Mouse (Mus musculus): ENCODE measurements around the gene Slamf6. TPM values are rescaled to one million over a fixed set of nuclear protein-coding genes. Genes with fewer than 3 reads are reported as not detected.

Slamf6 gene
- polyA plus RNA-seq, 2 experiments, result 0.17 to 0.93 TPM

DNA sequence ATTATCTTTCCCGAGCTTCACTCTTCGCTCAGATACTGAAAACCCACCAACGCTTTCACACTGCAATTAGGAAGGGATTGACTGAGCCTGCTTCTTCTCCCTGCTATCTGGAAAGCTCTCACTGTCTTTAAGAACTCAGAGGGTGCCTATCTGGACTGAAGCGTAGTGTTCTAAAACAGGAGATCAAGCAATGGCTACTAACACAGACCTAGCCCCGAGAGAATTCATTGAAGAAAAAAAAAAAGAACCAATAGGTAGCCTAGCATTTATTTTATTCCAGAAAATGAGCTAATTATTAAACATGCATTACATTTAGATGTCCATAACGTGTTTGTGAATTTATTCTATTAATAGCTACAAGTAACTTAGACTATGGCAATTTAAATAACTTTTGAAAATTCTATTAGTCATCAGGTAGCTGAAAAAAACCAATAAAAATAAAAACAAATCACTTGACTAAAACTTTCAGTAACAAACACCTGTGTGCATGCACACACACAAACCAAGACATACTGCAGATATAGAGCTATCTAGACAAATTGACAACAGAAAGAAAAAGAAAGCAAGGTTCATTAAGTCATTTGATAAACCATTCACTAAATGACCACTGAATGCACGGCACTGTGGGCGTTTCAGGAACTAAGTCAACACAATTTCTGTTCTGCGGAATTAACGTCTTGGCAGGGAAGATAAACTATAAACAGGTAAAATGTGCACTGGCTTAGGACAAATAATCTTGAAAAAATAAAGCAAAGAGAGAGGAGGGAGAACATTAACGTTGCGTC lies 1.0 kb downstream of the Slamf6 start:
- no peaks in the 10 kb centered on the region for H3K9me3 ChIP-seq (ENCODE audit: control insufficient read depth, low read length)
- H3K4me1 ChIP-seq (replicated peaks; ENCODE audit: control insufficient read depth in 2 of 2, insufficient read depth in 2 of 2, low read length in 1 of 2), result no peaks in the 10 kb centered on the region; a peak in 1 of 4 replicates
- H3K4me3 ChIP-seq (ENCODE audit: insufficient read depth in 1 of 2, low read depth in 2 of 2, low read length in 2 of 2), result no peak overlapping the region
- no peak overlapping the region for H3K27ac ChIP-seq
- no peaks in the 10 kb centered on the region for H3K27me3 ChIP-seq (ENCODE audit: control insufficient read depth, insufficient read depth, low read length)
- H3K9ac ChIP-seq (replicated peaks), result no peak overlapping the region
- H3K36me3 ChIP-seq (replicated peaks; ENCODE audit: control insufficient read depth, insufficient read depth, low read depth), result no peaks in the 10 kb centered on the region
- H3K4me2 ChIP-seq (ENCODE audit: low read depth), result no peak overlapping the region
- TF ChIP-seq CTCF (IDR thresholded peaks at IDR 0.05; ENCODE audit: low read depth) (no peak), EP300 (IDR thresholded peaks at IDR 0.05; ENCODE audit: low read depth) (no peak)
- no peak for ATAC-seq (ENCODE audit: insufficient read depth)
- DNase-seq (ENCODE audit: low read depth in 3 of 3, low spot score in 3 of 3), result no peak
- WGBS (ENCODE audit: insufficient replicate concordance), result 52% methylated on average over 12 of the region's 12 CpGs

DNA sequence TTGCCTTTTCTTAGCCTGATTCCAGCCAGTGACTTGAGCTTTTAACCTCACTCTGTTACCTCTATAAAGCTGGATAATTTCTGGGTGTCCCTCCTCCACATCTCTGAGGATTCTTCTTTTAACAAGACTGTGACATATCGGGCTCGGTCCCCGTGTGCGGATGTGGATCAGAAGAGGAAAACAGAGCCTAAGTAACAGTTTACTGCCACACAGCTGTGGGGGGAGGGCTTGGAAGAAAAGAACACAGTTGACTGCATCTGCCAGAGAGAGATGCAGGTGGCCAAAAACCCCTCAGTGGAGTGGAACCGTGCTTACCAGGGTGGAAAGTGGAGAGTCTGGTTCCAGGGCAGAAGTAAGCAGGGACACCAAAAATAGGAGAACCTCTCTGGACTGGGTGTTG lies 1.9 kb downstream of the Slamf6 start:
- TF ChIP-seq CTCF (IDR thresholded peaks at IDR 0.05; ENCODE audit: low read depth) (no peak), EP300 (IDR thresholded peaks at IDR 0.05; ENCODE audit: low read depth) (no peak)
- Histone ChIP-seq H3K4me3 (ENCODE audit: insufficient read depth in 1 of 2, low read depth in 2 of 2, low read length in 2 of 2) (no peak overlapping the region), H3K4me2 (ENCODE audit: low read depth) (no peak overlapping the region), H3K27ac (no peak overlapping the region), H3K4me1 (replicated peaks; ENCODE audit: control insufficient read depth in 2 of 2, insufficient read depth in 2 of 2, low read length in 1 of 2) (no peaks in the 10 kb centered on the region; a peak in 1 of 4 replicates), H3K36me3 (replicated peaks; ENCODE audit: control insufficient read depth, insufficient read depth, low read depth) (no peaks in the 10 kb centered on the region), H3K9me3 (ENCODE audit: control insufficient read depth, low read length) (no peaks in the 10 kb centered on the region), H3K9ac (replicated peaks) (no peak overlapping the region), H3K27me3 (ENCODE audit: control insufficient read depth, insufficient read depth, low read length) (no peaks in the 10 kb centered on the region)
- no peak for ATAC-seq (ENCODE audit: insufficient read depth)
- 72% methylated on average over 5 of the region's 5 CpGs for WGBS (ENCODE audit: insufficient replicate concordance)
- no peak for DNase-seq (ENCODE audit: low read depth in 3 of 3, low spot score in 3 of 3)

DNA sequence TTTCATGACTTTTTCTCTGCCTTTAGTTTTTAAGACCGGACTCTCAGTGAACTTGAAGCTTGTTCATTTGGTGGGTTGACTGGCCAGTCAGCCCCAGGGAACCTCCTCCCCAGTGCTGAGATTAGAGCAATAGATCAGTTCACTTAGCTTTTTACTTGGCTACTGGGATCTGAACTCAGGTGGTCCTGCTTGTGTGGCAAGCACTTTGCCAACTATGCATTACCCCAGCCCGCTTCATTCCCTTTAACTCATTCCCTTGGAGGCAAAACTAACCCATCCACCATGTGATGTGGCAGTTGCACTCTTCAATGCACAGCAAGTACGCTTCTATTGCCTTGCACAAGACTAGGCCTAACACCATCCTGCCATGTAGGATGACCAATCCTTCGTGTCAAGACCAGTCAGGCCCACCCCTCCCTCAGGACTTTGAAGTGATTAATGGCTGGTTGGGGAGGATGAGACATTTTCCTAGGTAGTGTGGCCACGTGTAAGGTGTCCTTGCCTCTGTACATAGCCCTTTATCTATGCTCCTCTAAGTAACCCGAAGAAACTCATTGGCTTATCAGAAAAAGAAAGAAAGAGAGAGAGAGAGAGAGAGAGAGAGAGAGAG lies 2.7 kb downstream of the Slamf6 start:
- Histone ChIP-seq H3K27ac (no peak overlapping the region), H3K9ac (replicated peaks) (no peak overlapping the region), H3K9me3 (ENCODE audit: control insufficient read depth, low read length) (no peaks in the 10 kb centered on the region), H3K27me3 (ENCODE audit: control insufficient read depth, insufficient read depth, low read length) (no peaks in the 10 kb centered on the region), H3K4me3 (ENCODE audit: insufficient read depth in 1 of 2, low read depth in 2 of 2, low read length in 2 of 2) (no peak overlapping the region), H3K36me3 (replicated peaks; ENCODE audit: control insufficient read depth, insufficient read depth, low read depth) (no peaks in the 10 kb centered on the region), H3K4me1 (replicated peaks; ENCODE audit: control insufficient read depth in 2 of 2, insufficient read depth in 2 of 2, low read length in 1 of 2) (no peaks in the 10 kb centered on the region; a peak in 1 of 4 replicates), H3K4me2 (ENCODE audit: low read depth) (no peak overlapping the region)
- DNase-seq (ENCODE audit: low read depth in 3 of 3, low spot score in 3 of 3) (no peak), ATAC-seq (ENCODE audit: insufficient read depth) (no peak)
- TF ChIP-seq CTCF (IDR thresholded peaks at IDR 0.05; ENCODE audit: low read depth), result no peak
- TF ChIP-seq EP300 (IDR thresholded peaks at IDR 0.05; ENCODE audit: low read depth), result no peak
- WGBS (ENCODE audit: insufficient replicate concordance), result 52% methylated on average over 6 of the region's 6 CpGs

DNA sequence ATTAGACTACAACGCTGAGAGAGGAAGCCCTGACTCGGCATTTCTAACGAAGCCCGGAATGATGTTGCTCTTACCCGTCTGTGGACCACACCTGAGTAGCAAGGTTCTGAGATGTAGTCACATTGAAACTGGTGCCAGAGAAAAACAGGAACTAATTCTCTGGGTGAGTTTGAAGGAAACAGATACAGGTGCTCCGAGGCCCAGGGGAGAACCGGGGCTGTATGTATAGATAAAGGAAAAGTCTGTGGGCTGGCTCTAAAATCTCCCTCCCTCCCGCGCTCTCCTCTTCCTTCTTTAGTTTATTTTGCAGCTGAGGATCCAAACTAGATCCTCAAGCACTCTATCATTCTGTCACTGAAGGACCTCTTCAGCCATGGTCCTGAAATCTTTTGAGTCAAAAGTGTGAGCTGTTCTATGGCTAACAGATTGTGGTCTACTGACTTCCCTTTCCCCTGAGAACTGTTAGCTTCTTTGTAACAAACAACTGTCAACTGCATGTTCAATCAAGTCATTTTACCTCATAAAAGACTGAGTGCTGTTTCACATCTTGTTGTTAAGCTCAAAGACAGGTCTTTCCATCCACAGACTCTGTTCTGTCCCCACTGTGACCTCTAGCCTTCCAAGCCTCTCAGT lies 3.8 kb downstream of the Slamf6 start:
- no peak overlapping the region for H3K27ac ChIP-seq
- no peak overlapping the region for H3K4me3 ChIP-seq (ENCODE audit: insufficient read depth in 1 of 2, low read depth in 2 of 2, low read length in 2 of 2)
- H3K36me3 ChIP-seq (replicated peaks; ENCODE audit: control insufficient read depth, insufficient read depth, low read depth), result no peaks in the 10 kb centered on the region
- no peak for TF ChIP-seq EP300 (IDR thresholded peaks at IDR 0.05; ENCODE audit: low read depth)
- TF ChIP-seq CTCF (IDR thresholded peaks at IDR 0.05; ENCODE audit: low read depth), result no peak
- H3K27me3 ChIP-seq (ENCODE audit: control insufficient read depth, insufficient read depth, low read length), result no peaks in the 10 kb centered on the region
- no peaks in the 10 kb centered on the region; a peak in 1 of 4 replicates for H3K4me1 ChIP-seq (replicated peaks; ENCODE audit: control insufficient read depth in 2 of 2, insufficient read depth in 2 of 2, low read length in 1 of 2)
- WGBS (ENCODE audit: insufficient replicate concordance), result 15% methylated on average over 9 of the region's 9 CpGs
- ATAC-seq (ENCODE audit: insufficient read depth) (no peak), DNase-seq (ENCODE audit: low read depth in 3 of 3, low spot score in 3 of 3) (no peak)
- H3K9me3 ChIP-seq (ENCODE audit: control insufficient read depth, low read length), result no peaks in the 10 kb centered on the region
- H3K9ac ChIP-seq (replicated peaks), result no peak overlapping the region
- no peak overlapping the region for H3K4me2 ChIP-seq (ENCODE audit: low read depth)

DNA sequence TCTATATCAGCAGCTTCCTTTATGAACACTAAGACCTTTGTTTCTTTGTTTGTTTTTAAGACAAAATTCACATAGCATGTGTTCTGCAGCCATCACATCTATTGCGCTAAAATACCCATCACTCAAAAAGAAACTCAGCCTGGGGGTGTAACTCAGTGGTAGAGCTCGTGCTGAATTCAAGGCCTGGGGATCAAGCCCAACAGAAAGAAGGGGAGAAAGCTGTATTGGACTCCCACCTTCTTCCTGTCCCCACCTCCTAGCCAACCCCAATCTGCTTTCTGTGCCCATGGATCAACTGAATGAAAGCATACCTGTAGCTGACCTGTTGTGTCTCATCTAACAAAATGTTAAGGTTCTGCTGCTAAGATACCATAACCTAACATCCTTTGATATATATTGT lies 4.3 kb downstream of the Slamf6 start:
- H3K4me2 ChIP-seq (ENCODE audit: low read depth), result no peak overlapping the region
- H3K4me1 ChIP-seq (replicated peaks; ENCODE audit: control insufficient read depth in 2 of 2, insufficient read depth in 2 of 2, low read length in 1 of 2), result no peaks in the 10 kb centered on the region; a peak in 1 of 4 replicates
- H3K9ac ChIP-seq (replicated peaks), result no peak overlapping the region
- no peaks in the 10 kb centered on the region for H3K9me3 ChIP-seq (ENCODE audit: control insufficient read depth, low read length)
- no peak overlapping the region for H3K27ac ChIP-seq
- TF ChIP-seq CTCF (IDR thresholded peaks at IDR 0.05; ENCODE audit: low read depth), result no peak
- no peak for TF ChIP-seq EP300 (IDR thresholded peaks at IDR 0.05; ENCODE audit: low read depth)
- 51% methylated on average over 2 of the region's 2 CpGs for WGBS (ENCODE audit: insufficient replicate concordance)
- no peak overlapping the region for H3K4me3 ChIP-seq (ENCODE audit: insufficient read depth in 1 of 2, low read depth in 2 of 2, low read length in 2 of 2)
- no peak for ATAC-seq (ENCODE audit: insufficient read depth)
- H3K27me3 ChIP-seq (ENCODE audit: control insufficient read depth, insufficient read depth, low read length), result no peaks in the 10 kb centered on the region
- no peak for DNase-seq (ENCODE audit: low read depth in 3 of 3, low spot score in 3 of 3)
- no peaks in the 10 kb centered on the region for H3K36me3 ChIP-seq (replicated peaks; ENCODE audit: control insufficient read depth, insufficient read depth, low read depth)

All from liver, embryonic 14.5 days (tissue).